Mouse (Mus musculus) C2C12 (cell line): ENCODE data around the gene Cdk7.

ENCODE experiments used
- CTCF ChIP-seq: IDR thresholded peaks from one replicate; pipeline ENCODE4 v1.5.1; 2011; ENCODE audit not compliant: control insufficient read depth, insufficient read depth, insufficient read length
- FOSL1 ChIP-seq: IDR thresholded peaks from one replicate; pipeline ENCODE4 v1.8.0; 2011; ENCODE audit warnings: mild to moderate bottlenecking, low read length; ENCODE audit not compliant: poor library complexity, insufficient read depth, severe bottlenecking
- MAX ChIP-seq: IDR thresholded peaks from one replicate; pipeline ENCODE4 v1.6.1; 2011; ENCODE audit warnings: mild to moderate bottlenecking, control low read depth
- USF1 ChIP-seq: IDR thresholded peaks from one replicate; pipeline ENCODE4 v1.6.1; 2011; ENCODE audit warnings: low read depth, mild to moderate bottlenecking, control low read depth, moderate library complexity

DNA sequence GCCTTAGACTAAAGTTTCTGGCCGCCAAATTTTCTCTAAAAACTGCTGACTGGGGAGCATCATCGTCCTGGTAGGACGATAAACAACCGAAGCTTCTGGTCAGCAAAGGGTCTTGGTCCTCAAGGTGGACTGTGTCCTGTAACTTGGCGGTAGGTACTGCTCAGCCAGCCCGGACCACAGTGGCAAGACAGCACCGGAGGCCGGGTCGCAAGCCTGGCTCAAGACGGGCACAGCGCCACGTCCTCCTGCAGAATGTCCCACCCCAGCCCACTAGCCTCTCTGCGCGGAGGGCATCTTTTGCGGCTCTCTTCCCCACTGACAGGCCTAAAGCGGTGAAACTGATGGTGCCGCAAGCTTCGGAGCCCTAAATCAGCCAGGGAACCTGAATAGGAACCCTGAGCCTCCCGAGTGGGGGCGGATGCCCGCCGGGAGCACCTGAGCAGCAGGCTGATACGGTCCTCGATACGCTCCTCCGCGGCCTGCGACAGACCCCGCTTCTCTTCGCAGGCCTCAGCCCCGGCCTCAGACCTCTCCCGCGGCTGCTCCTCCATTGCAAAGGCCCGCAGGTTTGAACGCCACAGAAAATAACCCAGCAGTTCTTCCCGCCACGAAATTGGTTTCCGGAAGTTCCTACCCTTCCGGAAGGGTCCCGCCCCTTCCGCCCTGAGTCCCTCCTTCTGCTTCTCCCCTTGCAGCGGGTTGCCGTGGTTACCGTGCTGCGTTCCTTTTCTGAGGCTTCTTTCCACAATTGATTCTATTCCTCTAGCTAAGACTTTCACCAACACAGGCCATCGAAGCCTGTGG is 44.7 kb upstream of the Cdk7 start, which contains the start of gene Cenph:
- TF ChIP-seq CTCF: no peak
- no peak for TF ChIP-seq USF1
- no peak for TF ChIP-seq FOSL1
- no peak for TF ChIP-seq MAX
